Mouse (Mus musculus) kidney, adult 2 months (tissue): Measurements from ENCODE around the gene Wdr37. TPM values are rescaled to one million over a fixed set of nuclear protein-coding genes. Genes with fewer than 3 reads are reported as not detected.

Experiments used
- DNase-seq: peaks from one replicate; pipeline ENCODE4 v3.0.0; 2021
- H3K27ac ChIP-seq: fragments of 200-500 bp; 2 replicates; pipeline ENCODE4 v1.5.1; 2012; ENCODE audit warnings: low read depth, low read length, control low read depth, inconsistent platforms; ENCODE audit not compliant: insufficient read depth
- H3K27me3 ChIP-seq: fragments of 200-500 bp; replicated peaks from 2 replicates; pipeline ENCODE4 v1.6.1; 2012; ENCODE audit warnings: mild to moderate bottlenecking, moderate library complexity, low read length, inconsistent platforms; ENCODE audit not compliant: control insufficient read depth, insufficient read depth
- H3K36me3 ChIP-seq: fragments of 200-500 bp; 2 replicates; pipeline ENCODE4 v1.6.1; 2012; ENCODE audit warnings: mild to moderate bottlenecking, moderate library complexity, low read length, inconsistent platforms; ENCODE audit not compliant: control insufficient read depth, insufficient read depth
- H3K4me1 ChIP-seq: fragments of 200-500 bp; 2 replicates; pipeline ENCODE4 v1.6.1; 2011; ENCODE audit warnings: low read length; ENCODE audit not compliant: control insufficient read depth, insufficient read depth
- H3K4me3 ChIP-seq: fragments of 200-500 bp; 2 replicates; pipeline ENCODE4 v1.5.1; 2011; ENCODE audit warnings: mild to moderate bottlenecking, low read depth, low read length, control low read depth; ENCODE audit not compliant: insufficient read depth
- CTCF ChIP-seq: fragments of 200-500 bp; conservative IDR thresholded peaks from 2 replicates; pipeline ENCODE4 v1.5.1; 2011; ENCODE audit warnings: low read depth, mild to moderate bottlenecking, control low read depth, low read length, moderate library complexity, mixed read lengths; ENCODE audit not compliant: insufficient read depth, insufficient read length
- POLR2A ChIP-seq: fragments of 200-500 bp; IDR thresholded peaks from one replicate; pipeline ENCODE4 v1.6.1; 2011; ENCODE audit warnings: low read depth, low read length, control low read depth
- WGBS: fragments of 180-500 bp; shearing (Covaris S2); methylation state at CpG from one replicate; pipeline ENCODE4 v1.1.7; 2018; 5-methylcytosine and 5-hydroxymethylcytosine counted together
- polyA plus RNA-seq: library from polyadenylated mRNA; depleted of rRNA; stranded (reverse); fragments of >200 nt; gene quantifications from 2 replicates; pipeline ENCODE4 v1.2.3, GENCODE M21; 2012

The Wdr37 gene
- polyA plus RNA-seq, 1 experiment = 9.9 TPM

DNA sequence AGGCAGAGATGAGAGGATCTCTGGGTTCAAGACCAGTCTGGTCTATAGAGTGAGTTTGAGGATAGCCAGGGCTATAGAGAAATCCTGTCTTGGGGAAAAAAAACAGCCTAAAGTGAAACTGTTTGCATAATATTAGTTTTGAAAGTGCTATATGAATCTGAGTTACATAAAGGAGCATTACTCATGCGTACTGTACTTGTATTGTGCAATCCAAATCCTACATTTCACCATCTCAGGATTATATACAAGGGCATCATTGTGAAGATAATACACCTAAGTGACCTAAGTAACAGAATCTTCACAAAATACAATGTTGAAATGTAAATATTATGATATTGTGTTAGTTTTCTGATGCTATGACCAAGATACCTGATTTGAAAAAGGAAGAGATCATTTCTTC lies 2.1 kb upstream of the Wdr37 start:
- H3K27me3 ChIP-seq = no peaks in the 10 kb centered on the region
- 93% methylated on average over 1 of the region's 1 CpGs for WGBS
- TF ChIP-seq POLR2A (no peak), CTCF (no peak)
- no peak overlapping the region for H3K27ac ChIP-seq
- no peak for DNase-seq
- no peaks in the 10 kb centered on the region for H3K36me3 ChIP-seq
- H3K4me1 ChIP-seq = no peaks in the 10 kb centered on the region
- no peak overlapping the region for H3K4me3 ChIP-seq

DNA sequence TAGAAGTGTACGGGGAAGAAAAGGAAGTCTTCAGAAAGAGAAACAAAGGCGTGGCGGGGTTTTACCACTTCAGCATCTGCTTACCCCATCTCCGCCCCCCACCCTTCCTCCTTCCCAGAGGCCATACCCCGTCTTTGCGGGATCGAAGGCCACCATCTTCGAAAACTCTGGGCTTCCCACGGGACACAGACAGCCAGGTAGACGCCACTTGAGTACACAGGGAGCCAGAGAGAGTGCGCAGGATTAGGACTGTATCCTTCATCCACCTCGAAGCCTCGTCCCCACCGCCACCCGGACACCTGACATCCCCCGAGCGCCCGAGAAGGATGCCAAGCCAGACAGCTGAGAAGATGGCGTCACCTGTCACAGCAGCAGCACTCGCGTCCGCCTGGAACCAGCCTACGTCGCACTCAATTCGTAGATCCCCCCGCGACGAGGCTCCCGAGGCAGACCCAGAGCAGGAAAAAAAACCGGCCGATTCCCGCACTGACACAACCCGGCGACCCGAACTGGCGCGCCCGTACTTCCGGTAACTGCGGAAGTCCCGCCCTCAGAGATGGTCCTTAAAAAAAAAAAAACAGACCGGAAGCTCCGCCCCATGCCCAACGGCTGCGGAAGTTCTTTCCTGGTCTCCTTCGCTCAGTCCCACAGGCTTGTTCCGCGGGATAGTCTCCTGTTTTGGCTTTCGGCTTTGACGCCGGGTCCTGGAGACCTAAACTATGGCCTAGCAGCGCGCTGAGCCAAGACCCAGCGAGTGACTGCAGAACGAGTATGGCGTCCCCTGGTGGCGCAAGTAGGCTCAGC lies 997 bp downstream of the Wdr37 start:
- Histone ChIP-seq H3K36me3 (no peaks in the 10 kb centered on the region), H3K4me3 (peak overlapping the region; percentile 98), H3K4me1 (0 out of 2 replicates have a peak, but pooled peaks cover 2% of the 10 kb centered on the region), H3K27ac (peak overlapping the region; percentile 93), H3K27me3 (no peaks in the 10 kb centered on the region)
- TF ChIP-seq POLR2A (peak; percentile 58), CTCF (peak; percentile 91)
- peak; percentile 96 for DNase-seq
- under 1% methylated on average over 57 of the region's 57 CpGs for WGBS

DNA sequence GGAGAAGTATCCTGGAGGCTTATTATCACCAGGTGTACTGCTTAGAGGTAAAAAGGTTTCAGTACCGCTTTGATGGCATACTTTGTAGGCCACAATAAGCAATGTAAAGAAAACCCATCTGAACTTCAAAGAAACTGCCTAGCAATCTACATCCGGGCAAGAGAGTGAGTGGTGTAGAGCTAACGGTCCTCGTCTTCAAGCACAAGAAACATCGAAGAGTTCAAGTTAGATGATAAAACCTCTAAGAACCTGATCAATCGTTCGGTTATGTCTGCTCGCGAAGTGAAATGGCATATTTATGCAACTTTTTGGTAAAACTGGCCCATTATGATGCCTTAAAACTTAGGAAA lies 1.6 kb downstream of the Wdr37 start:
- H3K27me3 ChIP-seq = no peaks in the 10 kb centered on the region
- 1% methylated on average over 9 of the region's 9 CpGs for WGBS
- DNase-seq = no peak
- H3K4me1 ChIP-seq = 0 out of 2 replicates have a peak, but pooled peaks cover 2% of the 10 kb centered on the region
- H3K4me3 ChIP-seq = peak overlapping the region; percentile 98
- peak overlapping the region; percentile 93 for H3K27ac ChIP-seq
- no peaks in the 10 kb centered on the region for H3K36me3 ChIP-seq
- TF ChIP-seq POLR2A (no peak), CTCF (no peak)

DNA sequence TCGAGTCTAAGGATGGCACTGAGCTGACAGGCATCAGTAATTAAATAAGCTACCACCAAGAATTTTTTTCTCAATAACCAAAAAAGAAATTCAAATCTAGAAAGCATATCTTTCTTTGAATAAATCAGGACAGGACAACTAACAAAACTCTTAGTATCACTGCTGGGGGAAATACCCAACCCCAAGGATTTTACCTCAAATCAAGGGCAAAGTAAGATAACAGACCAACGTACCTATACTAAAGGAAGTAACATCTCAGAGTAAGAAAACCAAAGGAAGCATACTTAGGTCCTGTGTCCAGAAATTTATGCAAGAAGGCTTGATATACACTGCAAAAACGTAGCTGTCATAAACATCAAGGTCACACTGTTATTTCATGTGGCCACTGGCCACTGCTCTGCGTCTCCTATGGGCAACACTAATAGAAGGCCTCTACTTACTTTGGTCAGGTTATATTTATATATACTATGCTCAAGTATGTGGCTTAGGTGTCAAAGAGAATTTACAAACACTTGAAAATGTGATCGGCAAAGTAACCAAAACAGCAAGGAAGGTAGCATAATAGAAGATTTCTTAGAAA lies 2.0 kb downstream of the Wdr37 start:
- TF ChIP-seq CTCF (no peak), POLR2A (no peak)
- no peaks in the 10 kb centered on the region for H3K27me3 ChIP-seq
- no peak for DNase-seq
- H3K4me3 ChIP-seq = peak overlapping the region; percentile 39
- peaks cover 4% of the 10 kb centered on the region; the same call in 1 of the 2 replicates for H3K4me1 ChIP-seq
- 41% methylated on average over 5 of the region's 5 CpGs for WGBS
- no peaks in the 10 kb centered on the region for H3K36me3 ChIP-seq
- no peak overlapping the region for H3K27ac ChIP-seq

DNA sequence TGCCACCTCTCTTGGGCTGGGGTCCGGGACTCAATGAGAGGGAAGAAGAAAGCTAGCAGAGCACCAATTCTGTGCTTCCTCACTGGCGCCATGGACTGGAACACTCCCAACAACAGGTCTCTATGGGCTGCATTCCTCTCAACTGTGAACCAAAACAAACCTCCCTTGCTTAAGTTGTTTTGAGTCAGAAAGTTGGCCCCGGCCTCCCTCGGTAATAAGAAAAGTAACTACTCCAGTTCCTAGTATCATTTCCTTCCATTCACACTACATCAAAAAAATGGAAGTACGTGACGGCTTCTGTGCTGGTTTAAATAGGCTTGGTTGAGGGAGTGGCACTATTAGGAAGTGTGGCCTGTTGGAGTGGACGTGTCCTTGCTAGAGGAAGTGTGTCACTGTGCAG lies 5.1 kb downstream of the Wdr37 start:
- Histone ChIP-seq H3K27me3 (no peaks in the 10 kb centered on the region), H3K4me1 (peaks cover 4% of the 10 kb centered on the region; the same call in 1 of the 2 replicates), H3K36me3 (no peaks in the 10 kb centered on the region), H3K27ac (peak overlapping the region; percentile 69), H3K4me3 (no peak overlapping the region)
- TF ChIP-seq POLR2A (no peak), CTCF (no peak)
- WGBS = 59% methylated on average over 7 of the region's 7 CpGs
- peak; percentile 76 for DNase-seq

DNA sequence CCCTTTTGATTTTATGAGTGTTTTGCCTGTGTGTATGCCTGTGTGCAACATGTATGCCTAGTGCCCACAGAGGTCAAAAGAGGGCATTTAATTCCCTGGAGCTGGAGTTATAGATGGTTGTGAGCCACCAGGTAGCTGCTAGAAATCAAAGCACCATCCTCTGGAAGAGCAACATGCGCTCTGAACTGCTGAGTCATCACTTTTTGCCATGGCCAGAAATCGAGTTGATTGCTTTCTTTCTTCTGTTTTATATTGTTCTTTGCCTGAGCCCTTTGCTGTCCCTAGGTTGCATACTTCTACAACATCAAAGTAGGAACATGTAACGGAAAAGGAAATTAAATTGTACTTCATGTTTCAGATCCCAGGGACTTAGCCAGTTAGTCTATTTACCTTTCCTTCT lies 6.7 kb downstream of the Wdr37 start:
- Histone ChIP-seq H3K27me3 (no peaks in the 10 kb centered on the region), H3K4me1 (peaks cover 4% of the 10 kb centered on the region; the same call in 1 of the 2 replicates), H3K27ac (no peak overlapping the region), H3K4me3 (no peak overlapping the region), H3K36me3 (no peaks in the 10 kb centered on the region)
- no peak for DNase-seq
- 77% methylated on average over 3 of the region's 3 CpGs for WGBS
- TF ChIP-seq POLR2A = no peak
- TF ChIP-seq CTCF = no peak

DNA sequence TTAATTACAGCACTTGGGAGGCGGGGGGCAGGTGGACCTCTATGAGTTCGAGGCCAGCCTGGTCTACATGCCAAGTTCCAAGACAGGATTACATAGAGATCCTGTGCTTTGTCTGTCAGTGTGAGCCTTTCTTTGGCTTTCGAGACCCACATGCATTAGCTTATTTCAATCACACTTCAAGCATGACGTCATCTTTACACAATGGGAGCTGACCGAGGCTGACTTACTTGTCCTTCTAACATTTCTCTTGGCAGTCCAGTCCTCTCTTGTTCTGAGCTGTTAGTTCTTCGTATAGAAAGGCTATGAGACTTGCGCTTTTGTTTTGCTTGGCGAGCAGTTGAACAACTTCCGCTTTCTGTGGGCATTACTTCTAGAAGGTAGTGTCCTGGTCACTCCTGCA lies 10.8 kb downstream of the Wdr37 start:
- peaks cover 2% of the 10 kb centered on the region; the same call in 1 of the 2 replicates for H3K4me1 ChIP-seq
- no peak for DNase-seq
- H3K27me3 ChIP-seq = no peaks in the 10 kb centered on the region
- H3K27ac ChIP-seq = no peak overlapping the region
- no peak overlapping the region for H3K4me3 ChIP-seq
- TF ChIP-seq CTCF (no peak), POLR2A (no peak)
- 91% methylated on average over 9 of the region's 9 CpGs for WGBS
- peaks cover 2% of the 10 kb centered on the region; the same call in 1 of the 2 replicates for H3K36me3 ChIP-seq
